Mouse (Mus musculus) cortical plate, adult 2 months (tissue): Measurements from ENCODE around the gene Dpp7.

Source experiments
- CTCF ChIP-seq: fragments of 200-500 bp; IDR thresholded peaks from 2 replicates; pipeline ENCODE4 v1.5.1; 2011; ENCODE audit warnings: mild to moderate bottlenecking, control low read depth, low read length; ENCODE audit not compliant: insufficient read depth; ENCODE audit errors: extremely low read depth
- POLR2A ChIP-seq: fragments of 200-500 bp; IDR thresholded peaks from 2 replicates; pipeline ENCODE4 v1.6.1; 2011; ENCODE audit warnings: mild to moderate bottlenecking, low read length, control low read depth; ENCODE audit not compliant: insufficient read depth; ENCODE audit errors: extremely low read depth

DNA sequence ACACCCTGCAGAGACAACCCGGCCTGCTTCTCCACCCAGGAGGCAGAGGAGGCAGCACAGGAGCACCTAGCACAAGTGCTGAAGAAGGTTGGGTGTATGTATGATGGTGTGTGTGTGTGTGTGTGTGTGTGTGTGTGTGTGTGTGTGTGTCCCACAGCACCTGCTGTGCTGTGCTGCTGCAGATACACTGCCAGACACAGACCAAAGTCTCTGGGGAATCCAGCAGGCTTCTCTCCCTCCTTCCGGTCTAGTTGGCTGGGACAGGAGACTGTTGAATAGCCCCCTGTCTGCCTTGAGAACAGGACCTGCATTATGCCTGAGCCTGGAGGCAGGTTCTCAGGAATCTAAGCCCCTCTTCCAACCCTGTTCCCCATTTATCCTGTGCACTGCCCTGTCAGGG, 17.3 kb upstream of the Dpp7 start:
- TF ChIP-seq POLR2A = no peak
- no peak for TF ChIP-seq CTCF
